Mouse (Mus musculus): ENCODE data around the gene Prdx5. TPM values are rescaled to one million over a fixed set of nuclear protein-coding genes. Genes with fewer than 3 reads are reported as not detected.

The Prdx5 gene
- 244 and 272 TPM in 2 replicates for polyA plus RNA-seq (2015; fragmentation: Nextera tagmentation; extraction: Ambion mirVana)

DNA sequence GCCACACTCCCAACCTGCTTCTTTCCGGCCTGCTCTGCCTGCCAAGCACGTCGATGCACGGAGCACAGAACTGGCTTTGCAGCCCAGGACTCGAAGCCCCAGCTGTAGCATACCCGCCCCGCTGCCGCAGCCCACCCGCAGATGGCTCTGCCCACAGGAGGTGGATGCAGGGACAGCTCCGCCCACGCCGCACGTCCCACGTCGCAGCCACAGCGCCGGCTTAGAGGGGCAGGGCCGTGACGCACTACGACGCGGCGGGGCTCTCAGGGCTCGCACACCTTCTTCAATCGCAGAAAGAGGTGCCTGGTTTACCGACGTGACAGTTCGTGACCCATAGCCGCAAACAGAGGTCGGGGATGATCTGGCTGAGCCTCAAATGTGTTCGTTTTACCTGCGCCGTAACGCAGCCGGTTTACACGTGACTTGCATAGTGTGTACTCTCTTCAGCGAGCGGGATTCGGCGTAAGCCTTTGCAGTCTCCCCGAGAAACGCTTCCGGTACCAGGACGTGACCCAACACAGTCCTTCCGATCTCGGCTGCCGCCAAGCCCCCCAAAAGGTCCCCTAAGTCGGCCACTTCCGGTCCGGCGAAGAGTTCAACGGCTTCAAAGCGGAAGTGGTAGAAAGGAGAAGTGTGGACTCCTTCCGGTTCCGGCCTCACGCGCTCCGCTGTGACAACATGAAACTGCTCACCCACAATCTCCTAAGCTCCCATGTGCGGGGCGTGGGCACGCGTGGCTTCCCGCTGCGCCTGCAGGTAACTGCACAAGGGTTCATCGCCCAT is at the start of gene Prdx5, which contains the start of gene Trmt112:
Gene Prdx5, minus strand, starts transcription at position 600 of the 783 bp plus-strand sequence.
Gene Trmt112, plus strand, starts transcription at position 192 of the 783 bp plus-strand sequence.
- Histone ChIP-seq H3K27ac (ENCODE audit: low read length) (peak within 1 kb of the TSS; percentile 98), H3K9me3 (ENCODE audit: control insufficient read depth, low read length) (no peaks in the 10 kb centered on the region), H3K4me1 (replicated peaks; ENCODE audit: control insufficient read depth, insufficient read depth, low read length) (peaks cover 24% of the 10 kb centered on the region), H3K4me2 (ENCODE audit: low read length) (peak within 1 kb of the TSS; percentile 62), H3K9ac (replicated peaks; ENCODE audit: low read depth, low read length) (peak within 1 kb of the TSS; percentile 79), H3K27me3 (replicated peaks; ENCODE audit: control insufficient read depth, insufficient read depth, low read length) (no peaks in the 10 kb centered on the region), H3K4me3 (replicated peaks; ENCODE audit: low read length) (peak within 1 kb of the TSS; percentile 76), H3K36me3 (ENCODE audit: control insufficient read depth, insufficient read depth) (peaks cover 15% of the 10 kb centered on the region; the same call in 1 of the 2 replicates)
- under 1% methylated on average over 65 of the region's 65 CpGs for WGBS
- ATAC-seq, result peak; percentile 96

DNA sequence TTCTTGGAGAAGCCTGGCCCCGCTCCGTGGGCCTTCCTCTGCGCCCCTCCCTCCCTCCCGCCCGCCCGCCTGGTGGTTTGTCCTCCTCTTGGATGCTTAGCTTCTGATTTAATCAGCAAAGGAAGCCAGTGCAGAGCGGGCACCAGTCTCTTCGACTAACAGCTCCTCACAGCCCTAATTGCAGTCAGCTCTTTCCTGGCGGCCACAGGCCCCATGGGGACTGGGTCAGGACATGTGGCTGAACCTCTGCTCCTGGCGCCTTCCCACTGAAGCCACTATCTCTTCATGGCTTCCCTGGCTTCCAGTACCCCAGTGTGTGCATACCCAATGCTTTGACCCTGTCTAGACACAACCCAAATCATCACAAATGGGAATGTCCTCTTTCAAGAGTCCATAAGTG is 46.6 kb upstream of the Prdx5 start:
- Histone ChIP-seq H3K9ac (replicated peaks; ENCODE audit: low read depth, low read length) (no peak overlapping the region), H3K9me3 (ENCODE audit: control insufficient read depth, low read length) (no peaks in the 10 kb centered on the region), H3K27me3 (replicated peaks; ENCODE audit: control insufficient read depth, insufficient read depth, low read length) (no peaks in the 10 kb centered on the region), H3K4me2 (ENCODE audit: low read length) (no peak overlapping the region), H3K36me3 (ENCODE audit: control insufficient read depth, insufficient read depth) (no peaks in the 10 kb centered on the region), H3K4me3 (replicated peaks; ENCODE audit: low read length) (no peak overlapping the region), H3K4me1 (replicated peaks; ENCODE audit: control insufficient read depth, insufficient read depth, low read length) (peaks cover 11% of the 10 kb centered on the region), H3K27ac (ENCODE audit: low read length) (no peak overlapping the region)
- no peak for ATAC-seq
- 87% methylated on average over 10 of the region's 10 CpGs for WGBS

DNA sequence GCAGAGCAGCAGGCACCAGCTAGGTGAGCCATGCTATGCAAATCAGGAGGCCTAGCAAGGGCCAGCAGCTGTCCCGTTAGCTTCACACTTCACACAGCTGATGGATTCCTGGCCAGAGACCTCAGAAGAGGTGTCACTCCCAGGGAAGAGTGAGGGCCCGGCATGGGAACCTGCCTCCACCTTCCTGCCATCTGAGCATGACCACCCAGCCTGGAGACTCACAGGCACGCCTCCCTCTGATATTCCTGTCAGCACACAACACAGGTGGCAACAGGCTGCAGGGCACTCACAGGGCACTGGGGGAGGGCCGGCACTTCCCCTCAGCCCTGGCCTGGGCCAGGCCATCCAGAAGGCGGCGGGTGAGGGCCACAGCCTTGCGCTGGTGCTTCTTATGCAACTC is 45.5 kb upstream of the Prdx5 start:
- 90% methylated on average over 7 of the region's 7 CpGs for WGBS
- ATAC-seq, result no peak

DNA sequence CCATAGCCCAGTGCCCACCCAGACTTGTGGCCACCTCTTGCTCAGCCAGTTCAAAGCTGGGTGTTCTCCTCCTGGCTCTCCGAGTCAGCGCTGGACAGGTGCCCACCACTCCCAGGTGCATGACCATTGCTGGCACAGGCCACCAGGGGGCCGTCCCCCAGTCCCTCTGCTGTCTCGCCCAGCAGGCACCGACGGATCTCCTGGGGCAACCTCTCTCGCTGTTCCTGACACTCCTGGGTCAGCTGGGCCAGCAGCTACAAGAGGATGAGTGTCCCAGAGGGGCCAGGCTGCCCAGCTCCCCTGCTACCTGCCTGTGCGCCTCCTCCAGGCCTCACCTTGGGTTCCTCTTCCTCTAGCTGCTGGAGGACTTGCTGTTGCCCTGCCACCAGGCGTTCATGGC is 44.1 kb upstream of the Prdx5 start:
- Histone ChIP-seq H3K4me2 (ENCODE audit: low read length) (no peak overlapping the region), H3K9me3 (ENCODE audit: control insufficient read depth, low read length) (no peaks in the 10 kb centered on the region), H3K4me3 (replicated peaks; ENCODE audit: low read length) (no peak overlapping the region), H3K4me1 (replicated peaks; ENCODE audit: control insufficient read depth, insufficient read depth, low read length) (peaks cover 17% of the 10 kb centered on the region), H3K36me3 (ENCODE audit: control insufficient read depth, insufficient read depth) (no peaks in the 10 kb centered on the region), H3K27me3 (replicated peaks; ENCODE audit: control insufficient read depth, insufficient read depth, low read length) (no peaks in the 10 kb centered on the region), H3K27ac (ENCODE audit: low read length) (no peak overlapping the region), H3K9ac (replicated peaks; ENCODE audit: low read depth, low read length) (no peak overlapping the region)
- no peak for ATAC-seq
- WGBS, result 45% methylated on average over 9 of the region's 9 CpGs

More for the DNA sequence above, 45.5 kb upstream of the Prdx5 start:
- Histone ChIP-seq H3K27ac (ENCODE audit: low read length) (no peak overlapping the region), H3K27me3 (replicated peaks; ENCODE audit: control insufficient read depth, insufficient read depth, low read length) (no peaks in the 10 kb centered on the region), H3K4me1 (replicated peaks; ENCODE audit: control insufficient read depth, insufficient read depth, low read length) (peaks cover 11% of the 10 kb centered on the region), H3K36me3 (ENCODE audit: control insufficient read depth, insufficient read depth) (no peaks in the 10 kb centered on the region), H3K9me3 (ENCODE audit: control insufficient read depth, low read length) (no peaks in the 10 kb centered on the region), H3K4me3 (replicated peaks; ENCODE audit: low read length) (no peak overlapping the region), H3K4me2 (ENCODE audit: low read length) (no peak overlapping the region), H3K9ac (replicated peaks; ENCODE audit: low read depth, low read length) (no peak overlapping the region)

DNA sequence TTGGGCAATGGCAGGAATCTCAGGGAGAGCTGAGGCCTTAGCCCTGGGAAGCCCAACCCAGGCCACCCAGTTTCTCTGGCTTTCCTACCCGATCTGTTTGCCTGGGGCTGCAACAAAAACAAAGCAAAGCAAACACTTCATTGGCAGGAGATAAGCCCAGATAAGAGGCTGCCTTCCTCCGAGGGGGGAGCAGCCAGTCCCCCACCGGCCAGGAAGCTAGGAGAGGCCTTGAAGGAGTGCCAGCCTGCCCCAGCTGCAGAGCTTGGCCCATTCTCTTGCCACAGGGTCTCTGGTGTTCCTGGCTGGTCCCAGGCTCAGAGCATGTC is 42.8 kb upstream of the Prdx5 start:
- Histone ChIP-seq H3K4me2 (ENCODE audit: low read length) (peak overlapping the region; percentile 77), H3K36me3 (ENCODE audit: control insufficient read depth, insufficient read depth) (no peaks in the 10 kb centered on the region), H3K9ac (replicated peaks; ENCODE audit: low read depth, low read length) (peak overlapping the region; percentile 14; the same call in 1 of the 2 replicates), H3K4me1 (replicated peaks; ENCODE audit: control insufficient read depth, insufficient read depth, low read length) (peaks cover 17% of the 10 kb centered on the region), H3K27me3 (replicated peaks; ENCODE audit: control insufficient read depth, insufficient read depth, low read length) (no peaks in the 10 kb centered on the region), H3K4me3 (replicated peaks; ENCODE audit: low read length) (no peak overlapping the region; the same call in 1 of the 2 replicates), H3K9me3 (ENCODE audit: control insufficient read depth, low read length) (no peaks in the 10 kb centered on the region), H3K27ac (ENCODE audit: low read length) (no peak overlapping the region; the same call in 1 of the 2 replicates)
- no peak for ATAC-seq
- 28% methylated on average over 3 of the region's 3 CpGs for WGBS

DNA sequence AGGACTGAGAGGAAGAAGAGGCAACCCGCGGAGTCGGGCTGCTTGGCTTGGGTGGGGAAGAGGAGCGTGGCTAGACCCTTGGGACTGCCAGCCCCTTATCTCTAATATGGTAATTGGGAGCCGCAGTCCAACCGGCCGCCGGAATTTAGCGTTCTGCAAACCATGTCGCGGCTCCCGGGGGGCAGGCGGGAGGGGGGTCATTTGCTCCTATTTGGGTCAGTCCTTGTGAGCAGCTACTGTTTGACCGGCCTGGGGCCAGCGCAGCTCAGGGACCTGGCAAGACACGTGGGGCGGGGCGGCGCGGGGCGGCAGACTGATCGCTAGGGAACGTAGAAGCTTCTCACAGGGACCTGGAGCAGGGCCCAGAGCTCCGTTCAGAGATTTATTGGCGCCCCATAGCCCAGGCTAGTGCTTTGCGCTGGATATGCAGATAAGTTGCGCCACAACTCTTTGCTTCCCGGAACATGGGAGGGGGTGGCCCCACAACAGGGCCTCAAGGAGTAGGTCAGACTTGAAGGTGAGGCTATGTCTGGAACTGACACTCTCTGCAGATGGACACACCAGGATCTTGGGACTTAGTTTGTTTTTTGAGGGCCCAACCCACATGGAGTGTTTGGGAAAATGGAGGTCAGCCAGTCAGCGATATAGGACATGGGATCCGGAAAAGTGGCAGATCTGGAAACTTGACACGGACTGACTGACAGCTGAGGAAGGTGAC is 42.2 kb upstream of the Prdx5 start:
- Histone ChIP-seq H3K4me1 (replicated peaks; ENCODE audit: control insufficient read depth, insufficient read depth, low read length) (peaks cover 17% of the 10 kb centered on the region), H3K27me3 (replicated peaks; ENCODE audit: control insufficient read depth, insufficient read depth, low read length) (no peaks in the 10 kb centered on the region), H3K4me3 (replicated peaks; ENCODE audit: low read length) (peak overlapping the region; percentile 68), H3K27ac (ENCODE audit: low read length) (peak overlapping the region; percentile 95), H3K9ac (replicated peaks; ENCODE audit: low read depth, low read length) (peak overlapping the region; percentile 76), H3K4me2 (ENCODE audit: low read length) (peak overlapping the region; percentile 77), H3K36me3 (ENCODE audit: control insufficient read depth, insufficient read depth) (no peaks in the 10 kb centered on the region), H3K9me3 (ENCODE audit: control insufficient read depth, low read length) (no peaks in the 10 kb centered on the region)
- 3% methylated on average over 31 of the region's 31 CpGs for WGBS
- ATAC-seq, result peak; percentile 39

DNA sequence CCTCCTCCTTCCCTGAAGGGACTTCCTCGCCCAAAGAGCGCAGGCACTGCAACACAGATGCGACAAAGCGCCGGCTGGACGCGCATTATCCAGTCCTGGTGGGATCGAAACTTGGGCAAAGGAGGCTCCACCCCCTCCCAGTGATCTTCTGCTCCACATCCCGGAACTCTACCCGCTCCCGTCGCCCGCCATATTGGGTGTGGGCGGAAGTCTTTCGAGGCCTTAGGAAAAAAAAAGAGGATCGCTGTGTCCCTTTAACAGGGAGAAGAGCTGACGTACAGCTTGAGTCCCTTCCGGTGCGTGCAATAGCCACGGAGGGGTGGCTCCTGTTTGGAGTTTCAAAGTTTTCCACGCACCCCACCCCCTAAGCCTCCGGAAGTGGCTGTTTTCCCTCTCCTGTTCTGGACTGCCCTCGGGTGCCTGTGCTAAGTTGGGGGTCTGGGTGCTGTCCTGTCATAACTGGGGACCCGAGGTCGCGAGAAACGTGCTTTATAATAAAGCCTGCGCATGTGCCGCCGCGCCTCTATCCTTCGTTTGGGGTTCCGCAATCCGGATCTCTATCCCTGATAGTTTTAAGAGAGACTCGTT is 41.6 kb upstream of the Prdx5 start:
- Histone ChIP-seq H3K9ac (replicated peaks; ENCODE audit: low read depth, low read length) (peak overlapping the region; percentile 76), H3K4me3 (replicated peaks; ENCODE audit: low read length) (peak overlapping the region; percentile 68), H3K27ac (ENCODE audit: low read length) (peak overlapping the region; percentile 95), H3K4me1 (replicated peaks; ENCODE audit: control insufficient read depth, insufficient read depth, low read length) (peaks cover 17% of the 10 kb centered on the region), H3K4me2 (ENCODE audit: low read length) (peak overlapping the region; percentile 77), H3K27me3 (replicated peaks; ENCODE audit: control insufficient read depth, insufficient read depth, low read length) (no peaks in the 10 kb centered on the region), H3K36me3 (ENCODE audit: control insufficient read depth, insufficient read depth) (no peaks in the 10 kb centered on the region), H3K9me3 (ENCODE audit: control insufficient read depth, low read length) (no peaks in the 10 kb centered on the region)
- WGBS, result under 1% methylated on average over 35 of the region's 35 CpGs
- peak; percentile 90 for ATAC-seq

DNA sequence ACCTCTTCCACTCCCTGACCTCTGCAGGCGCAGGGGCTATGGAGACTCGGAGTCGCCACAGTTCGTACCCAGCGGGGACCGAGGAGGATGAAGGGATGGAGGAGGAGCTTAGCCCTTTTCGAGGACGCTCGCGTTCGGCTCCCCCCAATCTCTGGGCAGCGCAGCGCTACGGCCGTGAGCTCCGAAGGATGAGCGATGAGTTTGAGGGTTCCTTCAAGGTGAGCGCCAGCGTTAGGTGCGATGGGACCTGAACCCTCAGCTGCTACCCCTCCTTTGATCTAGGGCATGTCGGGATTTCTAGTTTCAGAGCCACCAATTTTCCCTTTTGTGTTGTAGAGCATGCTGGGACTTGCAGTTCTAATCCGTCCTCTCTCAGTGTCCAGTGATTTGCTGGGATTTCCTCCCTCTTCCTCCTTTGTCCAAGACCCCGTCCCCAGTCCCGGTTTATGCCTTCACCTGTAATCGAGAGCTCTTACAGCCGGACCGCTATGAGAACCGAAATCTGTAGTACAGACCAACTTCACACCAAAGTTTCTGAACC is 40.8 kb upstream of the Prdx5 start:
- H3K27ac ChIP-seq (ENCODE audit: low read length), result peak overlapping the region; percentile 95
- H3K4me1 ChIP-seq (replicated peaks; ENCODE audit: control insufficient read depth, insufficient read depth, low read length), result peaks cover 17% of the 10 kb centered on the region
- peak; percentile 65 for ATAC-seq
- peak overlapping the region; percentile 76 for H3K9ac ChIP-seq (replicated peaks; ENCODE audit: low read depth, low read length)
- H3K36me3 ChIP-seq (ENCODE audit: control insufficient read depth, insufficient read depth), result peaks cover 2% of the 10 kb centered on the region; the same call in 1 of the 2 replicates
- WGBS, result under 1% methylated on average over 28 of the region's 28 CpGs
- H3K4me2 ChIP-seq (ENCODE audit: low read length), result peak overlapping the region; percentile 77
- H3K9me3 ChIP-seq (ENCODE audit: control insufficient read depth, low read length), result no peaks in the 10 kb centered on the region
- H3K4me3 ChIP-seq (replicated peaks; ENCODE audit: low read length), result peak overlapping the region; percentile 68
- H3K27me3 ChIP-seq (replicated peaks; ENCODE audit: control insufficient read depth, insufficient read depth, low read length), result no peaks in the 10 kb centered on the region

DNA sequence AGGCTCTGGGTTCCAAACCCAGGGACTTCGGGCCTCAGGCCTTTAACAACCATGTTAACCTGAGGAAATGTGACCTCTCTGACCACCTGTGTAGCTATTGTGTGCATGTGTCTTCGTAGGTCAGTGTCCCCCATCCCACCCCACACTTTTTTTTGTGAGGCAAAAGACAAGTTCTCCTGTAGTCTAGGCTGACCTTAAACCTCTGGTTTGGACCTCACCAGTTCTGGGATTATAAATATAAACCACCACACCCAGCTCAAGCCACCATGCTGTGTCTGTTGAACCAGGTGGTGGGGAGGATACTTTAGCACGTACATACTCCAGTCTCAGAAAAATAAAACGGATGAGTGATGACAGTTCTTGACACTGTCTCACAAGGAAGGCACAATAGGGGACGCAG is 40.0 kb upstream of the Prdx5 start:
- Histone ChIP-seq H3K9me3 (ENCODE audit: control insufficient read depth, low read length) (no peaks in the 10 kb centered on the region), H3K27ac (ENCODE audit: low read length) (no peak overlapping the region)
- no peak for ATAC-seq

More for the DNA sequence above, 40.0 kb upstream of the Prdx5 start:
- H3K4me2 ChIP-seq (ENCODE audit: low read length), result peak overlapping the region; percentile 77
- H3K9ac ChIP-seq (replicated peaks; ENCODE audit: low read depth, low read length), result peak overlapping the region; percentile 76; the same call in 1 of the 2 replicates
- H3K4me1 ChIP-seq (replicated peaks; ENCODE audit: control insufficient read depth, insufficient read depth, low read length), result peaks cover 17% of the 10 kb centered on the region
- WGBS, result 51% methylated on average over 5 of the region's 5 CpGs
- H3K4me3 ChIP-seq (replicated peaks; ENCODE audit: low read length), result peak overlapping the region; percentile 68
- H3K27me3 ChIP-seq (replicated peaks; ENCODE audit: control insufficient read depth, insufficient read depth, low read length), result no peaks in the 10 kb centered on the region
- H3K36me3 ChIP-seq (ENCODE audit: control insufficient read depth, insufficient read depth), result peaks cover 2% of the 10 kb centered on the region; the same call in 1 of the 2 replicates

Data from forebrain, embryonic 16.5 days (tissue).